Mouse (Mus musculus) embryonic facial prominence, embryonic 15.5 days (tissue): ENCODE measurements around the gene Hnrnpl. TPM values are rescaled to one million over a fixed set of nuclear protein-coding genes. Genes with fewer than 3 reads are reported as not detected.

Experiments
- ATAC-seq: fragments of 200-750 bp; cut with Nextera tagmentation; 2 replicates; pipeline ENCODE4 v1.8.0; 2017; ENCODE audit warnings: low read depth, moderate TSS enrichment; ENCODE audit not compliant: insufficient number of reproducible peaks, low FRiP score, low TSS enrichment
- H3K27ac ChIP-seq: fragments of 300-500 bp; sonication (generic); replicated peaks from 2 replicates; pipeline ENCODE4 v1.5.1; 2015; ENCODE audit warnings: mild to moderate bottlenecking, inconsistent platforms
- H3K27me3 ChIP-seq: fragments of 300-500 bp; sonication (generic); 2 replicates; pipeline ENCODE4 v1.6.1; 2015; ENCODE audit warnings: inconsistent platforms
- H3K36me3 ChIP-seq: fragments of 300-500 bp; sonication (generic); 2 replicates; pipeline ENCODE4 v1.6.1; 2015; ENCODE audit warnings: mild to moderate bottlenecking, inconsistent platforms
- H3K4me1 ChIP-seq: fragments of 300-500 bp; sonication (generic); 2 replicates; pipeline ENCODE4 v1.6.1; 2015; ENCODE audit warnings: inconsistent platforms
- H3K4me2 ChIP-seq: fragments of 300-500 bp; sonication (generic); replicated peaks from 2 replicates; pipeline ENCODE4 v1.6.1; 2015; ENCODE audit warnings: mild to moderate bottlenecking, inconsistent platforms
- H3K4me3 ChIP-seq: fragments of 300-500 bp; sonication (generic); replicated peaks from 2 replicates; pipeline ENCODE4 v1.5.1; 2015; ENCODE audit warnings: mild to moderate bottlenecking, inconsistent platforms
- H3K9ac ChIP-seq: fragments of 300-500 bp; sonication (generic); 2 replicates; pipeline ENCODE4 v1.6.1; 2015; ENCODE audit warnings: inconsistent platforms
- H3K9me3 ChIP-seq: fragments of 300-500 bp; sonication (generic); replicated peaks from 2 replicates; pipeline ENCODE4 v1.6.1; 2016; ENCODE audit warnings: inconsistent platforms
- WGBS: fragments of 180-500 bp; shearing (Covaris S2); methylation state at CpG from one replicate; pipeline ENCODE4 v1.1.7; 2015; 5-methylcytosine and 5-hydroxymethylcytosine counted together
- polyA plus RNA-seq: library from polyadenylated mRNA; unstranded; fragments of >200 nt; fragmentation: Nextera tagmentation; extraction: Ambion mirVana; gene quantifications from 2 replicates; pipeline ENCODE4 v1.2.1, GENCODE M21; 2015

The Hnrnpl gene
- polyA plus RNA-seq, 1 experiment from 2014 or later: 211 TPM

GRCm38 (mm10) chr7:28833723-28834347 lies 25.5 kb downstream of the Hnrnpl start, which contains the start of gene Lgals4:
TSS of gene Lgals4 (plus strand) at chr7:28833854.
- peaks cover 30% of the 10 kb centered on the region for H3K36me3 ChIP-seq
- no peak within 1 kb of the TSS for H3K4me3 ChIP-seq
- WGBS: 77% methylated on average over 6 of the region's 6 CpGs
- H3K27ac ChIP-seq: no peak within 1 kb of the TSS
- H3K9ac ChIP-seq: no peak within 1 kb of the TSS
- no peak within 1 kb of the TSS for H3K4me2 ChIP-seq
- ATAC-seq: no peak
- 0 out of 2 replicates have a peak, but pooled peaks cover 5% of the 10 kb centered on the region for H3K4me1 ChIP-seq
- no peaks in the 10 kb centered on the region for H3K9me3 ChIP-seq
- H3K27me3 ChIP-seq: no peaks in the 10 kb centered on the region

- no peak for ATAC-seq
- H3K4me3 ChIP-seq: no peak overlapping the region
These were observed 28.6 kb downstream of the Hnrnpl start for GRCm38 (mm10) chr7:28836936-28837335.

GRCm38 (mm10) chr7:28838331-28838730 lies 30.0 kb downstream of the Hnrnpl start:
- ATAC-seq: no peak
- no peak overlapping the region for H3K4me2 ChIP-seq
- no peak overlapping the region; the same call in 1 of the 2 replicates for H3K27ac ChIP-seq
- 0 out of 2 replicates have a peak, but pooled peaks cover 5% of the 10 kb centered on the region for H3K4me1 ChIP-seq
- no peak overlapping the region for H3K4me3 ChIP-seq
- no peaks in the 10 kb centered on the region for H3K36me3 ChIP-seq
- WGBS: 70% methylated on average over 9 of the region's 9 CpGs
- no peak overlapping the region for H3K9ac ChIP-seq
- no peaks in the 10 kb centered on the region for H3K27me3 ChIP-seq
- no peaks in the 10 kb centered on the region for H3K9me3 ChIP-seq

More at GRCm38 (mm10) chr7:28836936-28837335, 28.6 kb downstream of the Hnrnpl start:
- H3K27ac ChIP-seq: no peak overlapping the region
- H3K36me3 ChIP-seq: peaks cover 3% of the 10 kb centered on the region
- WGBS: 80% methylated on average over 5 of the region's 5 CpGs
- H3K4me2 ChIP-seq: no peak overlapping the region
- H3K9me3 ChIP-seq: no peaks in the 10 kb centered on the region
- H3K4me1 ChIP-seq: 0 out of 2 replicates have a peak, but pooled peaks cover 5% of the 10 kb centered on the region
- no peaks in the 10 kb centered on the region for H3K27me3 ChIP-seq
- H3K9ac ChIP-seq: no peak overlapping the region

GRCm38 (mm10) chr7:28847273-28847672 lies 38.9 kb downstream of the Hnrnpl start:
- no peaks in the 10 kb centered on the region for H3K27me3 ChIP-seq
- no peak overlapping the region for H3K4me2 ChIP-seq
- ATAC-seq: no peak
- H3K36me3 ChIP-seq: no peaks in the 10 kb centered on the region
- H3K4me1 ChIP-seq: peaks cover 14% of the 10 kb centered on the region
- no peak overlapping the region for H3K27ac ChIP-seq
- no peak overlapping the region for H3K4me3 ChIP-seq
- H3K9me3 ChIP-seq: no peaks in the 10 kb centered on the region
- 73% methylated on average over 1 of the region's 1 CpGs for WGBS
- no peak overlapping the region for H3K9ac ChIP-seq

GRCm38 (mm10) chr7:28849700-28850236 lies 41.4 kb downstream of the Hnrnpl start:
- WGBS: 29% methylated on average over 1 of the region's 1 CpGs
- ATAC-seq: peak; percentile 82
- H3K4me1 ChIP-seq: peaks cover 14% of the 10 kb centered on the region
- peak overlapping the region; percentile 80 for H3K27ac ChIP-seq
- H3K27me3 ChIP-seq: no peaks in the 10 kb centered on the region
- H3K36me3 ChIP-seq: no peaks in the 10 kb centered on the region
- H3K4me2 ChIP-seq: no peak overlapping the region
- no peak overlapping the region for H3K9ac ChIP-seq
- H3K4me3 ChIP-seq: no peak overlapping the region
- no peaks in the 10 kb centered on the region for H3K9me3 ChIP-seq

GRCm38 (mm10) chr7:28850642-28851041 lies 42.3 kb downstream of the Hnrnpl start:
- no peaks in the 10 kb centered on the region for H3K9me3 ChIP-seq

GRCm38 (mm10) chr7:28859953-28860352 lies 51.6 kb downstream of the Hnrnpl start:
- peaks cover 21% of the 10 kb centered on the region for H3K4me1 ChIP-seq
- H3K27me3 ChIP-seq: no peaks in the 10 kb centered on the region
- WGBS: 88% methylated on average over 2 of the region's 2 CpGs
- no peak overlapping the region for H3K27ac ChIP-seq
- no peak overlapping the region for H3K4me2 ChIP-seq
- no peaks in the 10 kb centered on the region for H3K36me3 ChIP-seq
- no peak overlapping the region for H3K4me3 ChIP-seq
- no peak overlapping the region for H3K9ac ChIP-seq
- H3K9me3 ChIP-seq: no peaks in the 10 kb centered on the region
- no peak for ATAC-seq

More at GRCm38 (mm10) chr7:28850642-28851041, 42.3 kb downstream of the Hnrnpl start:
- H3K4me1 ChIP-seq: peaks cover 14% of the 10 kb centered on the region
- H3K36me3 ChIP-seq: no peaks in the 10 kb centered on the region
- no peak overlapping the region for H3K4me2 ChIP-seq
- H3K4me3 ChIP-seq: no peak overlapping the region
- H3K9ac ChIP-seq: no peak overlapping the region
- WGBS: 76% methylated on average over 4 of the region's 4 CpGs
- peak overlapping the region; percentile 80; the same call in 1 of the 2 replicates for H3K27ac ChIP-seq
- H3K27me3 ChIP-seq: no peaks in the 10 kb centered on the region
- no peak for ATAC-seq

GRCm38 (mm10) chr7:28860898-28861297 lies 52.6 kb downstream of the Hnrnpl start:
- no peak for ATAC-seq
- no peaks in the 10 kb centered on the region for H3K36me3 ChIP-seq
- 90% methylated on average over 6 of the region's 6 CpGs for WGBS

GRCm38 (mm10) chr7:28862817-28863499 lies 54.6 kb downstream of the Hnrnpl start:
- Histone ChIP-seq H3K4me2 (peak overlapping the region; percentile 51; the same call in 1 of the 2 replicates), H3K9ac (no peak overlapping the region), H3K9me3 (no peaks in the 10 kb centered on the region), H3K4me1 (peaks cover 42% of the 10 kb centered on the region), H3K36me3 (no peaks in the 10 kb centered on the region), H3K27ac (peak overlapping the region; percentile 83), H3K4me3 (no peak overlapping the region), H3K27me3 (no peaks in the 10 kb centered on the region)
- 68% methylated on average over 15 of the region's 15 CpGs for WGBS
- no peak for ATAC-seq

More at GRCm38 (mm10) chr7:28860898-28861297, 52.6 kb downstream of the Hnrnpl start:
- no peak overlapping the region for H3K27ac ChIP-seq
- H3K4me1 ChIP-seq: peaks cover 26% of the 10 kb centered on the region
- H3K4me2 ChIP-seq: no peak overlapping the region
- H3K9ac ChIP-seq: no peak overlapping the region
- H3K4me3 ChIP-seq: no peak overlapping the region
- H3K27me3 ChIP-seq: no peaks in the 10 kb centered on the region
- no peaks in the 10 kb centered on the region for H3K9me3 ChIP-seq

GRCm38 (mm10) chr7:28863540-28863939 lies 55.2 kb downstream of the Hnrnpl start, which contains the start of gene Lgals7:
TSS of gene Lgals7 (plus strand) at chr7:28863853.
- peak within 1 kb of the TSS; percentile 51 for H3K4me2 ChIP-seq
- H3K27me3 ChIP-seq: no peaks in the 10 kb centered on the region
- H3K9me3 ChIP-seq: no peaks in the 10 kb centered on the region
- peak within 1 kb of the TSS; percentile 83 for H3K27ac ChIP-seq
- ATAC-seq: no peak
- peaks cover 42% of the 10 kb centered on the region for H3K4me1 ChIP-seq
- no peaks in the 10 kb centered on the region for H3K36me3 ChIP-seq
- 61% methylated on average over 6 of the region's 6 CpGs for WGBS
- peak within 1 kb of the TSS; percentile 35 for H3K4me3 ChIP-seq
- peak within 1 kb of the TSS; percentile 18; the same call in 1 of the 2 replicates for H3K9ac ChIP-seq

GRCm38 (mm10) chr7:28864288-28864750 lies 56.0 kb downstream of the Hnrnpl start:
- no peaks in the 10 kb centered on the region for H3K27me3 ChIP-seq
- H3K4me2 ChIP-seq: peak overlapping the region; percentile 51
- peak overlapping the region; percentile 83 for H3K27ac ChIP-seq
- no peaks in the 10 kb centered on the region for H3K36me3 ChIP-seq
- ATAC-seq: peak; percentile 30; the same call in 1 of the 2 replicates
- peak overlapping the region; percentile 35 for H3K4me3 ChIP-seq
- WGBS: 25% methylated on average over 9 of the region's 9 CpGs
- H3K9ac ChIP-seq: peak overlapping the region; percentile 18; the same call in 1 of the 2 replicates
- H3K9me3 ChIP-seq: no peaks in the 10 kb centered on the region
- peaks cover 42% of the 10 kb centered on the region for H3K4me1 ChIP-seq
